Mouse (Mus musculus): ENCODE measurements at regions not wholly inside any gene's neighbourhood (a gene's known extent, or its start where the extent isn't known, plus 50 kb on each side); places are given as distances from the start of the nearest gene placed in this dataset.
A peak's percentile ranks its signal among the peaks of the same experiment; 100 is the strongest.

- DNase-seq (ENCODE audit: low spot score in 2 of 2), result no peak
Measured at GRCm38 (mm10) chr11:56165759-56166158, 124.9 kb upstream of the Nmur2 start.

DNA sequence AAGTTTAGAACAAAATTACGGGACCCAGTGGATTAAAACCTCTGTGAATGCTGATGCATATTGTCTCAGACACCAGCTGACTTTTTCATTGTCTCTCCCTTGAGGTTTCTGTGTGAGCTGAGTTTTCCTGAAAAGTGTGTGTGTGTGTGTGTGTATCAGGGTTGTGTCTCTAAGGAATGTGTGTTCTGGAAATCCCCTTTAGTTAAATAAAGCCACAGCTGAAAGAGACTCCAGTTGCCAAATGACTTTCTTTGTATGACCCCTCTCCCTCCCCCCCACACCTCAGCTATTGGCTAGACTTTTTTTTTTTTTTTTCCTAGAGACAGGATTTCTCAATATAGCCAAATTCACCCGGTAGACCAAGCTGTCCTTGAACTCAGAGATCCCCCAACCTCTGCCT is 119.5 kb upstream of the Nmur2 start:
- DNase-seq (ENCODE audit: low spot score in 2 of 2), result no peak

GRCm38 (mm10) chr11:56159412-56160074 is 118.7 kb upstream of the Nmur2 start:
- DNase-seq (ENCODE audit: low spot score in 2 of 2), result no peak

- no peak for DNase-seq (ENCODE audit: low spot score in 2 of 2)
Measured at GRCm38 (mm10) chr11:56150825-56151342, 110.1 kb upstream of the Nmur2 start.

- DNase-seq (ENCODE audit: low spot score in 2 of 2), result no peak
Measured at GRCm38 (mm10) chr11:56149752-56150151, 108.9 kb upstream of the Nmur2 start.

DNA sequence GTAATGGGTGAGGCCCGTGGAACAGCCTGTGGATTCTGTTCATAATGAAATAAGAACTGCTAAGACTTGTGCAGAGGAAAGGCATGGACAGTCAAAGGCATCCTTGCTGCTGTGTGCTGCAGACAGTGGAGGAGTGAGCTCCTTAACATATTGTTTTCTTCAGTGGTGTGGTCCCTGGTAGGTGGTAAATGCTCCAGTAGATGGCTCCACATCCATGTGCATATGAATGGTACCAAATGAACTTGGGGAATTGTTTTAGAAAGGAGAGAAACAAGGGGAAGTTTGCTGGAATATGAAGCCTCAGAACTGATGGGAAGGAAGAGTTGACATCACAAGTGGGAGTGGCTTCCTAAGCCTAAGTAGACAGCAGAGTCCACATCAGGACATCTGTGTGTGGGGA is 108.1 kb upstream of the Nmur2 start:
- DNase-seq (ENCODE audit: low spot score in 2 of 2), result no peak

DNA sequence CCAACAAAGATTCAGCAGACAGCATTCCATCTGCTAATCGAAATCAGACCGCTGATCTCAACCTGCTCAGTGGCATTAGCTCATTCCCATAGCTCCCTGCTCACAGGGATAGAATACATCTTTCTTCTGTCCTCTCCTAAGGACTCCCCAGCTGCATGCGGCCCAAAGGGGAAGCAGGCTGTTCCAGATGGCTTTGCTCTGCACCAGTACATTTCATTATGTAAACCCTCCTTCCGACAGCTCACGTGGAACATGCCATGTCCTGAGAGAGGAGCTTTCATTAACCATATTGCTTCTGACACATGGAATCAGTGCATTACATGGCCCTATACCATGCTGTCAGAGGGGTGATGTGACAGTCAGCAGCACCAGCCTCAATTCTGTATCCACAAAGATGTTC is 105.9 kb upstream of the Nmur2 start:
- no peak for DNase-seq (ENCODE audit: low spot score in 2 of 2)

GRCm38 (mm10) chr11:56131339-56131823 is 90.6 kb upstream of the Nmur2 start:
- peak in 1 of 2 experiments; percentile 14 for DNase-seq (ENCODE audit: low spot score in 2 of 2)

GRCm38 (mm10) chr11:56116553-56117232 is 75.9 kb upstream of the Nmur2 start:
- peak in 1 of 2 experiments; percentile 13 for DNase-seq (ENCODE audit: low spot score in 2 of 2)

DNA sequence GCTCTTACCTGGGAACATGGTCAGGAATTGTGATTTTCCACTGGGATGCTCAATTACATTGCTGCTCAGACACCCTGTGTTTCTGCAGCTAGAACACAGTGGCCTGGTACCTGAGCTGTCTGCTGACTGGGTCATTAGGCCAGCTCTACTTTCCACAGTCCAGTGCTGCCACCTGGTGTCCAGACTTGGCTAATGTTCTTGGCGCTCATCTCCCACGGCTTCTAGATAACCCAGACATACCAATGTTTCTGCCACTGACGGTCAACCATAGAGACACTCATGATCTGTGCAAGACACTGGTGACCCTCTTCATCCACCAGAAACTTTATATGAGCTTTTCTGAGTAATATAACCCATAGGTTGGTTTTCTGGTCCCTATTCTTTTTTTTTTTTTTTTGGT is 67.1 kb upstream of the Nmur2 start:
- peak; percentile 8 to 63 for DNase-seq (ENCODE audit: low spot score in 2 of 2)

GRCm38 (mm10) chr11:56105632-56106031 is 64.8 kb upstream of the Nmur2 start:
- peak in 1 of 2 experiments; percentile 27 for DNase-seq (ENCODE audit: low spot score in 2 of 2)

DNA sequence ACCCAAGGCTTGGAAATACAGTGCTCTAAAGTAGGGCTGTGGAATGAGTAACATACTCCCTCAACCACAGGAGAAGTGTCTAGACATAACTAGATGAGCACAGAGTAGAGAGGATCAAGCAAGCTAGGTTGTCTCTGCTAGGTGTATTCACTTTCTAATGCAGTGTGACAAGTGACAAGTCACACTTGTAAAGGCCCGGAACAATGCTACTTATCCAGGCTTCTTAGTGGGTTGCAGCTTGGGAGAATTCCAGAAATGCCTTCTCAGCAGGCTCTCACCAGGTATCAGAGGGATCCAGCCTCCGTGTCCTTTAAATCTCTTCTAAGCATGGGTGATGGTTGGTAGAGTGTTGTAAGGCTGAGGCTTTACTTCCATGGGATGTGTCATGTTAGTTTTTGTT is 52.1 kb upstream of the Nmur2 start:
- DNase-seq (ENCODE audit: low spot score in 2 of 2), result no peak
